34 mouse cellular contexts compared by ENCODE assay signal in the genomic region with DNA sequence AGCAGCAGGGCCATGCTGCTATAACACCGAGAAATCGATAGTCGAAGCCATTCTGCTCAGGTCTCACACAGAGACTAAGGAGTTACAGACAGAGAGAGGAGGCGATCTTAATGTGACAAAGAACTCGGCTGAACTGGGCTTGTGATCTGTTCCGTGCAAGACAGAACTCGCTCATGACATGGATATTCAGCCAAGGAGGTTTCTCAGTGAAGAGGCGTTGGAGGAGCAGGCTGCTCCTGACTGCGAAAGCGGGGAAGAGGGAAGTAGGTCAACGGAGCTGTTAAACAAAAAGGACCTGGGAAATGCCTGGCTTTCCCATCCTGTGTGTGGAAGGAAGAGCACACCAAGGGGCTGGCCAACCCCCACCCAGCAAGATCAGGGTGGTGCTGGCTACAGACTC. TPM values are rescaled to one million over a fixed set of nuclear protein-coding genes. Genes with fewer than 3 reads are reported as not detected.
A peak's percentile ranks its signal among the peaks of the same experiment; 100 is the strongest.
DNase-seq lines count a peak whose midpoint lies in the region; ATAC-seq and TF ChIP-seq lines count a peak whose summit lies in the region.
"Had no signal": no experiment of that assay in that cellular context is flagged by ENCODE, and none has a peak within 500 bp of the region (broad histone marks: within the 10 kb centered on the region; RNA-seq: fewer than 3 reads in every experiment).

No protein-coding gene starts in this region.

- H3K27ac ChIP-seq in hindbrain, postnatal 0 days = peak overlapping the region; percentile 54; the same call in 1 of the 2 replicates
- no peak overlapping the region for H3K27ac ChIP-seq in hindbrain, embryonic 10.5 days
- H3K27ac ChIP-seq in midbrain, postnatal 0 days (ENCODE audit: low read depth, low read length) = no peak overlapping the region
- H3K27ac ChIP-seq in midbrain, embryonic 14.5 days (replicated peaks; ENCODE audit: low read depth, low read length) = no peak overlapping the region
- peak overlapping the region; percentile 65; the same call in 1 of the 2 replicates for H3K27ac ChIP-seq in embryonic facial prominence, embryonic 15.5 days (replicated peaks)
- peak overlapping the region; percentile 74 for H3K27ac ChIP-seq in stomach, embryonic 16.5 days (ENCODE audit: low read length)
- H3K27ac ChIP-seq: forebrain, embryonic 10.5 days; kidney, embryonic 15.5 days; liver, embryonic 14.5 days; midbrain, embryonic 13.5 days; neural tube, embryonic 12.5 days had no signal

- no peak overlapping the region for H3K9ac ChIP-seq in hindbrain, postnatal 0 days (replicated peaks; ENCODE audit: low read length)
- H3K9ac ChIP-seq in midbrain, postnatal 0 days (replicated peaks; ENCODE audit: low read length, poor library complexity, severe bottlenecking) = no peak overlapping the region
- H3K9ac ChIP-seq in midbrain, embryonic 14.5 days (replicated peaks; ENCODE audit: low read length) = no peak overlapping the region
- no peak overlapping the region for H3K9ac ChIP-seq in embryonic facial prominence, embryonic 15.5 days
- H3K9ac ChIP-seq in stomach, embryonic 16.5 days (ENCODE audit: low read length) = no peak overlapping the region
- H3K9ac ChIP-seq: heart, embryonic 12.5 days; kidney, embryonic 15.5 days; liver, embryonic 14.5 days; lung, embryonic 14.5 days; midbrain, embryonic 13.5 days; neural tube, embryonic 12.5 days had no signal

- 89% methylated on average over 11 of the region's 11 CpGs for WGBS in hindbrain, postnatal 0 days
- 91% methylated on average over 11 of the region's 11 CpGs for WGBS in hindbrain, embryonic 10.5 days
- 93% methylated on average over 11 of the region's 11 CpGs for WGBS in midbrain, postnatal 0 days
- WGBS in midbrain, embryonic 14.5 days = 95% methylated on average over 11 of the region's 11 CpGs
- WGBS in embryonic facial prominence, embryonic 15.5 days = 65% methylated on average over 11 of the region's 11 CpGs
- WGBS in stomach, embryonic 16.5 days = 78% methylated on average over 11 of the region's 11 CpGs

- H3K4me2 ChIP-seq in hindbrain, postnatal 0 days (ENCODE audit: low read depth, low read length) = no peak overlapping the region
- no peak overlapping the region for H3K4me2 ChIP-seq in midbrain, postnatal 0 days (ENCODE audit: low read depth, low read length, poor library complexity, severe bottlenecking)
- no peak overlapping the region for H3K4me2 ChIP-seq in midbrain, embryonic 14.5 days (ENCODE audit: low read length)
- H3K4me2 ChIP-seq in embryonic facial prominence, embryonic 15.5 days (replicated peaks) = no peak overlapping the region
- no peak overlapping the region for H3K4me2 ChIP-seq in stomach, embryonic 16.5 days (ENCODE audit: low read depth, low read length)
- H3K4me2 ChIP-seq: heart, embryonic 12.5 days; kidney, embryonic 15.5 days; lung, embryonic 14.5 days; midbrain, embryonic 13.5 days; neural tube, embryonic 12.5 days had no signal

- H3K36me3 ChIP-seq in hindbrain, postnatal 0 days (ENCODE audit: insufficient read depth, low read length) = peaks cover 56% of the 10 kb centered on the region
- peaks cover 55% of the 10 kb centered on the region for H3K36me3 ChIP-seq in hindbrain, embryonic 10.5 days
- H3K36me3 ChIP-seq in midbrain, postnatal 0 days (ENCODE audit: insufficient read depth, low read length) = peaks cover 37% of the 10 kb centered on the region
- peaks cover 9% of the 10 kb centered on the region; the same call in 1 of the 2 replicates for H3K36me3 ChIP-seq in midbrain, embryonic 14.5 days (ENCODE audit: control insufficient read depth, insufficient read depth, low read length)
- peaks cover 23% of the 10 kb centered on the region for H3K36me3 ChIP-seq in embryonic facial prominence, embryonic 15.5 days
- peaks cover 11% of the 10 kb centered on the region for H3K36me3 ChIP-seq in stomach, embryonic 16.5 days (ENCODE audit: control insufficient read depth, insufficient read depth, low read length)
- H3K36me3 ChIP-seq: G1E had no signal

- H3K4me3 ChIP-seq in hindbrain, postnatal 0 days (ENCODE audit: low read length) = no peak overlapping the region
- H3K4me3 ChIP-seq in hindbrain, embryonic 10.5 days = no peak overlapping the region
- H3K4me3 ChIP-seq in midbrain, postnatal 0 days (ENCODE audit: low read depth, low read length) = no peak overlapping the region
- H3K4me3 ChIP-seq in midbrain, embryonic 14.5 days (replicated peaks; ENCODE audit: low read depth, low read length) = no peak overlapping the region
- no peak overlapping the region for H3K4me3 ChIP-seq in embryonic facial prominence, embryonic 15.5 days (replicated peaks)
- no peak overlapping the region for H3K4me3 ChIP-seq in stomach, embryonic 16.5 days (replicated peaks; ENCODE audit: low read length)
- H3K4me3 ChIP-seq: forebrain, embryonic 10.5 days; heart, embryonic 12.5 days; kidney, embryonic 15.5 days; megakaryocyte, embryonic 14.5 days; midbrain, embryonic 13.5 days; neural tube, embryonic 12.5 days had no signal

- no peak for TF ChIP-seq CTCF in hindbrain, postnatal 0 days (IDR thresholded peaks at IDR 0.05; ENCODE audit: low read depth)
- TF ChIP-seq CTCF in midbrain, postnatal 0 days (IDR thresholded peaks at IDR 0.05) = no peak

- no peaks in the 10 kb centered on the region for H3K27me3 ChIP-seq in hindbrain, postnatal 0 days (ENCODE audit: insufficient read depth, low read length)
- H3K27me3 ChIP-seq in hindbrain, embryonic 10.5 days (ENCODE audit: insufficient read depth, poor library complexity, severe bottlenecking) = no peaks in the 10 kb centered on the region
- H3K27me3 ChIP-seq in midbrain, postnatal 0 days (ENCODE audit: insufficient read depth, low read length) = no peaks in the 10 kb centered on the region
- H3K27me3 ChIP-seq in midbrain, embryonic 14.5 days (ENCODE audit: control insufficient read depth, insufficient read depth, low read length) = no peaks in the 10 kb centered on the region
- H3K27me3 ChIP-seq in embryonic facial prominence, embryonic 15.5 days = no peaks in the 10 kb centered on the region
- no peaks in the 10 kb centered on the region for H3K27me3 ChIP-seq in stomach, embryonic 16.5 days (ENCODE audit: control insufficient read depth, insufficient read depth, low read length)
- H3K27me3 ChIP-seq: CH12.LX; heart, embryonic 12.5 days; kidney, embryonic 15.5 days; megakaryocyte, embryonic 14.5 days; midbrain, embryonic 13.5 days; neural tube, embryonic 12.5 days; Patski had no signal

- no peaks in the 10 kb centered on the region for H3K9me3 ChIP-seq in hindbrain, postnatal 0 days (ENCODE audit: low read length)
- H3K9me3 ChIP-seq in hindbrain, embryonic 10.5 days = 0 out of 2 replicates have a peak, but pooled peaks cover 3% of the 10 kb centered on the region
- H3K9me3 ChIP-seq in midbrain, postnatal 0 days (ENCODE audit: low read length) = no peaks in the 10 kb centered on the region
- no peaks in the 10 kb centered on the region for H3K9me3 ChIP-seq in midbrain, embryonic 14.5 days (ENCODE audit: control insufficient read depth, low read length)
- H3K9me3 ChIP-seq in embryonic facial prominence, embryonic 15.5 days (replicated peaks) = no peaks in the 10 kb centered on the region
- H3K9me3 ChIP-seq in stomach, embryonic 16.5 days (replicated peaks; ENCODE audit: control insufficient read depth, low read length) = no peaks in the 10 kb centered on the region
- H3K9me3 ChIP-seq: forebrain, embryonic 10.5 days; G1E; heart, embryonic 12.5 days; kidney, embryonic 15.5 days; megakaryocyte, embryonic 14.5 days; midbrain, embryonic 13.5 days; neural tube, embryonic 12.5 days had no signal

- no peak for DNase-seq in hindbrain, postnatal 0 days (ENCODE audit: low spot score)
- DNase-seq in hindbrain, embryonic 10.5 days (ENCODE audit: low spot score) = no peak
- DNase-seq in midbrain, postnatal 0 days (ENCODE audit: low spot score) = peak; percentile 7
- DNase-seq in midbrain, embryonic 14.5 days = no peak
- DNase-seq in gastrocnemius, postnatal 25 days = no peak
- DNase-seq: adrenal gland, adult 2 months; B cell, adult 2 months; cerebellum, adult 18-20 months; cerebellum, postnatal 36 days; embryo, embryonic 11 days; gastrocnemius, postnatal 14 days; heart, adult 18-20 months; heart, postnatal 10 days; kidney, adult 11 months; kidney, postnatal 36 days; layer of hippocampus, adult 9-11 months; lung, embryonic 14.5 days; lung, postnatal 36 days; spleen, adult 18-20 months; thymus, adult 2 months had no signal

- H3K4me1 ChIP-seq in hindbrain, postnatal 0 days (ENCODE audit: insufficient read depth, low read length) = no peaks in the 10 kb centered on the region
- H3K4me1 ChIP-seq in hindbrain, embryonic 10.5 days (replicated peaks) = no peaks in the 10 kb centered on the region
- no peaks in the 10 kb centered on the region for H3K4me1 ChIP-seq in midbrain, postnatal 0 days (ENCODE audit: insufficient read depth, low read length)
- H3K4me1 ChIP-seq in midbrain, embryonic 14.5 days (ENCODE audit: control insufficient read depth, insufficient read depth, low read length) = no peaks in the 10 kb centered on the region
- 0 out of 2 replicates have a peak, but pooled peaks cover 7% of the 10 kb centered on the region for H3K4me1 ChIP-seq in embryonic facial prominence, embryonic 15.5 days
- H3K4me1 ChIP-seq in stomach, embryonic 16.5 days (ENCODE audit: control insufficient read depth, insufficient read depth, low read length) = 0 out of 2 replicates have a peak, but pooled peaks cover 2% of the 10 kb centered on the region
- H3K4me1 ChIP-seq: forebrain, embryonic 10.5 days; heart, embryonic 12.5 days; kidney, embryonic 15.5 days; midbrain, embryonic 13.5 days; neural tube, embryonic 12.5 days had no signal

- peak; percentile 31; the same call in 1 of the 2 replicates for ATAC-seq in hindbrain, postnatal 0 days
- no peak for ATAC-seq in midbrain, postnatal 0 days (ENCODE audit: low FRiP score)
- ATAC-seq in midbrain, embryonic 14.5 days (ENCODE audit: low FRiP score, low TSS enrichment) = no peak
- no peak for ATAC-seq in embryonic facial prominence, embryonic 15.5 days (ENCODE audit: insufficient number of reproducible peaks, low FRiP score, low TSS enrichment, low read depth)
- no peak for ATAC-seq in stomach, embryonic 16.5 days (ENCODE audit: insufficient read depth, low FRiP score)
- ATAC-seq: midbrain, embryonic 13.5 days; Patski had no signal

RNA-seq across cellular contexts. Expression of a gene that starts 9.7 kb away (rescaled TPM):
- 2.8 TPM in 1 of 2 replicates, not detected in the other for total RNA-seq in hindbrain, postnatal 0 days (2014; rRNA removed)
- 0.30 and 0.57 TPM in 2 replicates for polyA plus RNA-seq in hindbrain, postnatal 0 days (2015; fragmentation: Nextera tagmentation; extraction: Ambion mirVana)
- not detected in 2 replicates for polyA plus RNA-seq in hindbrain, embryonic 10.5 days (2016; fragmentation: Nextera tagmentation; extraction: Ambion mirVana)
- not detected in 2 replicates for total RNA-seq in midbrain, postnatal 0 days (2014; rRNA removed)
- not detected in 2 replicates for polyA plus RNA-seq in midbrain, postnatal 0 days (2015; fragmentation: Nextera tagmentation; extraction: Ambion mirVana)
- polyA plus RNA-seq in midbrain, embryonic 14.5 days (2014; fragmentation: Nextera tagmentation; extraction: Ambion mirVana) = not detected in 2 replicates
- polyA plus RNA-seq in embryonic facial prominence, embryonic 15.5 days (2015; fragmentation: Nextera tagmentation; extraction: Ambion mirVana) = not detected in 2 replicates
- not detected in 2 replicates for polyA plus RNA-seq in stomach, embryonic 16.5 days (2015; fragmentation: Nextera tagmentation; extraction: Ambion mirVana)
- not detected for total RNA-seq in gastrocnemius, postnatal 25 days (2021)
- total RNA-seq: adrenal gland, adult 2 months; CH12.LX; gastrocnemius, postnatal 14 days; heart, adult 18-20 months; heart, postnatal 10 days had no signal
- polyA plus RNA-seq: adrenal gland, adult 2 months; forebrain, embryonic 10.5 days; G1E; heart, embryonic 12.5 days; hindbrain, embryonic 11.5 days; kidney, embryonic 15.5 days; limb, embryonic 14.5 days; lung, embryonic 14.5 days; midbrain, embryonic 13.5 days; neural tube, embryonic 12.5 days; Patski had no signal

Comparison
In these comparisons a context has a peak if more than half of its experiments do, and no peak if none do; other contexts are left out.
1. H3K27ac ChIP-seq: peak in hindbrain, postnatal 0 days (single experiment), embryonic facial prominence, embryonic 15.5 days (single experiment) and stomach, embryonic 16.5 days (single experiment); none in hindbrain, embryonic 10.5 days (single experiment), midbrain, postnatal 0 days (single experiment) and midbrain, embryonic 14.5 days (single experiment).